Mouse (Mus musculus) heart, adult 2 months (tissue): ENCODE data around the gene Lbhd1.

Experiments used
- CTCF ChIP-seq: fragments of 200-600 bp; IDR thresholded peaks from 2 replicates; pipeline ENCODE4 v1.8.1; 2022; ENCODE audit warnings: antibody characterized with exemption, mild to moderate bottlenecking, moderate library complexity
- EP300 ChIP-seq: fragments of 200-500 bp; IDR thresholded peaks from 2 replicates; pipeline ENCODE4 v1.6.1; 2011; ENCODE audit warnings: low read depth, low read length, control low read depth; ENCODE audit not compliant: insufficient read depth
- POLR2A ChIP-seq: fragments of 200-500 bp; IDR thresholded peaks from 2 replicates; pipeline ENCODE4 v1.6.1; 2011; ENCODE audit warnings: mild to moderate bottlenecking, low read depth, low read length, control low read depth; ENCODE audit not compliant: insufficient read depth

- no peak for TF ChIP-seq CTCF
- TF ChIP-seq EP300 = peak; percentile 96
- peak; percentile 87 for TF ChIP-seq POLR2A
Measured at GRCm38 (mm10) chr19:8871267-8872186, 12.0 kb upstream of the Lbhd1 start, which contains the start of gene Ubxn1.
